Mouse (Mus musculus): ENCODE data around the gene Sh3bgrl2.

DNA sequence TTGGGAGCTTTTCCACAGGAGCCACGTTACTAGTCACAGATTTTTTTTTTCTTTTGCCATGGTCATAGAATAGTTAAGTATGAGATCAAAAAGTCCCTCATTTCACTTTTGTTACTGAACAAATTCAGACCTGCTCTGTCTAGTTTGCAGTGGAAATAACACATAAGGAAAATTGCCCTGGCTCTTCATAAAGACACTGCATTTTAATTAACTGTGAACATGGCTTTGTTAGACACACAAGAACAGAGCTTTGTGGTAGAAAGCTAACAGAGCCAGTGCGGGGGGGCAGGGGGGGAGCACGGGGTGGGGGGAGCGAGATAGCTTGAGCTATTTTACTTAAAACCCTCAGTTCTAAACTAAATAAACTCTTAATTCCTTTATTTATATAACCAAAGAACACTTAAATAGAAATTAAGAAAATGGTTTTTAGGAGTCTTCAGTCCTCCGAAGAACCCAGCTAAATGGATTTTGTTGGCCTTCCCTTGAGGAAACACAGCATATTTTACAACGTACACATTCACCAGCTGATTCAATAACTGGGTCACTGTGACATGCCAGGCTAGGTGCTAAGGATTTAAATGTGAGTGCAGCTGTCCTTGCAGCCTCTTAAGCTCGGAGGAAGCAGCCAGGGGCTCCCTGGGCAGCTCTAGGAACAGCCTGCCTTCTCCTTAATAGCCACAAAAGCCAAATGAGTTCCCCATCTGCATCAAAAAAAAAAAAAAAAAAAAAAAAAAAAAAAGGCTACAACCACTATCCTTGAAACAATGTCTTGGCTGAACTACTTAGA, 100.0 kb downstream of the Sh3bgrl2 start:
- TF ChIP-seq CTCF (IDR thresholded peaks at IDR 0.05; ENCODE audit: control insufficient read depth, insufficient read depth, insufficient replicate concordance, low read depth, low read length), result no peak
- no peak for TF ChIP-seq POLR2A (IDR thresholded peaks at IDR 0.05; ENCODE audit: control insufficient read depth, low read depth, low read length)

Measured in testis, adult 2 months (tissue).